Mouse (Mus musculus) ovary, postnatal 36 days (tissue): ENCODE data around the gene 4931429L15Rik.

Experiments used
- DNase-seq: peaks from one replicate; pipeline ENCODE4 v3.0.0; 2022; ENCODE audit warnings: low spot score, mixed read lengths

The 4931429L15Rik gene

GRCm38 (mm10) chr9:46257546-46257945, 62.2 kb downstream of the 4931429L15Rik start:
- DNase-seq, result no peak

DNA sequence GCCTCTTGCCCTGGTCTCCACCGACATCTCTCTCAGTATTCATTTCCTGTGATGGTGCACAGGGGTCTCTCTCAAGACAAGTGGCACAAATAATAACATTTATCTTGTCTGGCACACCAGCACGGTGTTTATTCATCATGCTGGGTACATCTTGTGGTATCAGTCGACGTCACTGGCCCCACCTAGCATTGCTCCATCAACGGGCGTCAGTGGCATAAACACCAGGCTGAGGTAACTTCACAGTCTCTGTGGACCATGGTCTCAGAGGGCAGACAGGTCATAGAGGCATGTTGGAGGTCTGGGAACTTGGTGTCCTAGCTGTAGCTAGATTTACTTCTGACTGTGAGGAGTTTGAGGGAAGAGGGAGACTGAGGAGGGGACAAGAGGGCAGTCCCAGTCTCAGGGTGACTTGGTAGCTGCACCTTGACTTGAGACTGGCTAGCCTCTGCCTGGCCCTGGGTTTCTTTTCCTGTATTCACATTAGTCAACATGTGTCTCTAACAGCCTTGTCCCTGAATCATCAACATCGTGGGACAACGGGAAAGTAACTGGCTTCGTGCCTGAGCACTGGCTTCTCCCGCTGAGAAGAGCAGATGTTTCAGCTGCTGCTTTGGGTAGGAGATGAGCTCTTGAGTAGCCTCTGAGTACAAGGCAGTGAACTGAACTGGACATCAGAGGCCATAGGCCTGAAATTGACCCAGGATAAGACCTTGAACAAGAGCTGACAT, 63.0 kb downstream of the 4931429L15Rik start:
- DNase-seq, result no peak

DNA sequence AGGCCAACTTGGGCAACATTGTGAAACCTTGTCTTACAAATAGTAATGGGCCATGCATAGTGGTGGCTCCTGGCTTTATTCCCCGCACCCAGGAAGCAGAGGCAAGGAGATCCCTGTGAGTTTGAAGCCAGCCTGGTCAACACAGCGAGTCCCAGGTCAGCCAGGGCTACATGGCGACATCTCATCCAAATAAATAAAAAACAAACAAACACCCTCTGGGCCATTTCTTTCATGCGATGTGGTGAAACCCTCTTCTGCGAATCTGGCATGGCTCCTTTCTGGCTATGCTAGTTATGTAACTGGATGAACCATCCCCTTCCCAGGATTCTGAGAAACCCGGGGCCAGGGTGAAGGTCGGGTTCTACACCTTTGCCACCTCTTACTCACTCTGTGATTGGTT, 63.6 kb downstream of the 4931429L15Rik start:
- no peak for DNase-seq
